Mouse (Mus musculus) heart, embryonic 11.5 days (tissue): ENCODE measurements around the gene Gm3045. TPM values are rescaled to one million over a fixed set of nuclear protein-coding genes. Genes with fewer than 3 reads are reported as not detected.

Source experiments
- ATAC-seq: fragments of 200-750 bp; cut with Nextera tagmentation; replicated peaks from 2 replicates; pipeline ENCODE4 v1.8.0; 2017; ENCODE audit warnings: moderate library complexity; ENCODE audit not compliant: insufficient number of reproducible peaks, low FRiP score, low TSS enrichment
- H3K27ac ChIP-seq: fragments of 300-500 bp; sonication (generic); 2 replicates; pipeline ENCODE4 v1.5.1; 2014; ENCODE audit warnings: mild to moderate bottlenecking, low read depth, low read length
- H3K27me3 ChIP-seq: fragments of 300-500 bp; sonication (generic); 2 replicates; pipeline ENCODE4 v1.6.1; 2014; ENCODE audit warnings: mild to moderate bottlenecking, low read length, mixed read lengths; ENCODE audit not compliant: control insufficient read depth, insufficient read depth
- H3K36me3 ChIP-seq: fragments of 300-500 bp; sonication (generic); 2 replicates; pipeline ENCODE4 v1.6.1; 2014; ENCODE audit warnings: mild to moderate bottlenecking, low read length, moderate library complexity, mixed read lengths; ENCODE audit not compliant: control insufficient read depth, insufficient read depth
- H3K4me1 ChIP-seq: fragments of 300-500 bp; sonication (generic); 2 replicates; pipeline ENCODE4 v1.6.1; 2014; ENCODE audit warnings: low read length; ENCODE audit not compliant: control insufficient read depth, insufficient read depth
- H3K4me2 ChIP-seq: fragments of 300-500 bp; sonication (generic); 2 replicates; pipeline ENCODE4 v1.6.1; 2014; ENCODE audit warnings: mild to moderate bottlenecking, moderate library complexity
- H3K4me3 ChIP-seq: fragments of 300-500 bp; sonication (generic); 2 replicates; pipeline ENCODE4 v1.5.1; 2014; ENCODE audit warnings: low read depth, low read length
- H3K9ac ChIP-seq: fragments of 300-500 bp; sonication (generic); 2 replicates; pipeline ENCODE4 v1.6.1; 2014; ENCODE audit warnings: mild to moderate bottlenecking, low read depth, low read length, moderate library complexity
- H3K9me3 ChIP-seq: fragments of 300-500 bp; sonication (generic); replicated peaks from 2 replicates; pipeline ENCODE4 v1.6.1; 2016; ENCODE audit warnings: low read length; ENCODE audit not compliant: control insufficient read depth
- WGBS: fragments of 180-500 bp; shearing (Covaris S2); extraction: QIAGEN DNeasy Blood & Tissue Kit; methylation state at CpG from one replicate; pipeline ENCODE4 v1.1.7; 2014; ENCODE audit not compliant: insufficient replicate concordance; 5-methylcytosine and 5-hydroxymethylcytosine counted together
- polyA plus RNA-seq: library from polyadenylated mRNA; unstranded; fragments of >200 nt; fragmentation: Nextera tagmentation; extraction: Ambion mirVana; gene quantifications from 2 replicates; pipeline ENCODE4 v1.2.1, GENCODE M21; 2014

Gm3045 gene
- polyA plus RNA-seq = not detected in 2 replicates

GRCm38 (mm10) chr13:56426365-56426764, at the start of gene Gm3045:
Gm3045 (plus strand) TSS chr13:56426594.
- no peak within 1 kb of the TSS for H3K4me3 ChIP-seq
- no peaks in the 10 kb centered on the region for H3K9me3 ChIP-seq
- H3K4me2 ChIP-seq = no peak within 1 kb of the TSS
- WGBS = 72% methylated on average over 4 of the region's 4 CpGs
- H3K9ac ChIP-seq = no peak within 1 kb of the TSS
- no peaks in the 10 kb centered on the region for H3K4me1 ChIP-seq
- peaks cover 23% of the 10 kb centered on the region for H3K27me3 ChIP-seq
- no peak within 1 kb of the TSS for H3K27ac ChIP-seq
- no peak for ATAC-seq
- no peaks in the 10 kb centered on the region for H3K36me3 ChIP-seq

- H3K27me3 ChIP-seq = no peaks in the 10 kb centered on the region
- H3K9me3 ChIP-seq = no peaks in the 10 kb centered on the region
- ATAC-seq = no peak
- no peak overlapping the region for H3K9ac ChIP-seq
- no peak overlapping the region for H3K4me3 ChIP-seq
- H3K4me1 ChIP-seq = no peaks in the 10 kb centered on the region
- WGBS = 77% methylated on average over 14 of the region's 14 CpGs
- H3K27ac ChIP-seq = no peak overlapping the region
- H3K36me3 ChIP-seq = no peaks in the 10 kb centered on the region
- no peak overlapping the region for H3K4me2 ChIP-seq
Measured at GRCm38 (mm10) chr13:56380855-56381685, 45.3 kb upstream of the Gm3045 start.

- WGBS = 76% methylated on average over 3 of the region's 3 CpGs
- no peak overlapping the region for H3K4me2 ChIP-seq
- no peak overlapping the region for H3K4me3 ChIP-seq
- no peak for ATAC-seq
- H3K27me3 ChIP-seq = no peaks in the 10 kb centered on the region
- no peaks in the 10 kb centered on the region for H3K36me3 ChIP-seq
- H3K9me3 ChIP-seq = no peaks in the 10 kb centered on the region
- no peaks in the 10 kb centered on the region for H3K4me1 ChIP-seq
- H3K27ac ChIP-seq = no peak overlapping the region
- H3K9ac ChIP-seq = no peak overlapping the region
Measured at GRCm38 (mm10) chr13:56383406-56383805, 43.0 kb upstream of the Gm3045 start.

GRCm38 (mm10) chr13:56386411-56386810, 40.0 kb upstream of the Gm3045 start:
- Histone ChIP-seq H3K4me3 (no peak overlapping the region), H3K36me3 (no peaks in the 10 kb centered on the region), H3K9ac (no peak overlapping the region), H3K27ac (no peak overlapping the region), H3K27me3 (no peaks in the 10 kb centered on the region), H3K9me3 (no peaks in the 10 kb centered on the region), H3K4me2 (no peak overlapping the region), H3K4me1 (no peaks in the 10 kb centered on the region)
- ATAC-seq = no peak
- 74% methylated on average over 9 of the region's 9 CpGs for WGBS

- WGBS = 60% methylated on average over 5 of the region's 5 CpGs
Measured at GRCm38 (mm10) chr13:56387374-56387773, 39.0 kb upstream of the Gm3045 start.

GRCm38 (mm10) chr13:56388042-56388441, 38.4 kb upstream of the Gm3045 start:
- H3K9ac ChIP-seq = no peak overlapping the region
- no peaks in the 10 kb centered on the region for H3K27me3 ChIP-seq
- no peaks in the 10 kb centered on the region for H3K36me3 ChIP-seq
- WGBS = 71% methylated on average over 1 of the region's 1 CpGs
- H3K4me3 ChIP-seq = no peak overlapping the region
- no peak overlapping the region for H3K4me2 ChIP-seq
- H3K27ac ChIP-seq = no peak overlapping the region
- H3K9me3 ChIP-seq = no peaks in the 10 kb centered on the region
- H3K4me1 ChIP-seq = no peaks in the 10 kb centered on the region
- no peak for ATAC-seq

More at GRCm38 (mm10) chr13:56387374-56387773, 39.0 kb upstream of the Gm3045 start:
- H3K4me1 ChIP-seq = no peaks in the 10 kb centered on the region
- H3K9me3 ChIP-seq = no peaks in the 10 kb centered on the region
- H3K4me3 ChIP-seq = no peak overlapping the region
- no peak for ATAC-seq
- no peak overlapping the region for H3K9ac ChIP-seq
- no peaks in the 10 kb centered on the region for H3K27me3 ChIP-seq
- H3K27ac ChIP-seq = no peak overlapping the region
- H3K36me3 ChIP-seq = no peaks in the 10 kb centered on the region
- H3K4me2 ChIP-seq = no peak overlapping the region

- no peaks in the 10 kb centered on the region for H3K9me3 ChIP-seq
- no peak overlapping the region for H3K4me2 ChIP-seq
- no peak overlapping the region for H3K9ac ChIP-seq
- 30% methylated on average over 5 of the region's 5 CpGs for WGBS
- no peak overlapping the region for H3K27ac ChIP-seq
- no peaks in the 10 kb centered on the region for H3K36me3 ChIP-seq
- H3K4me1 ChIP-seq = no peaks in the 10 kb centered on the region
- no peak for ATAC-seq
- no peak overlapping the region for H3K4me3 ChIP-seq
- H3K27me3 ChIP-seq = 0 out of 2 replicates have a peak, but pooled peaks cover 2% of the 10 kb centered on the region
Measured at GRCm38 (mm10) chr13:56397572-56397971, 28.8 kb upstream of the Gm3045 start.

GRCm38 (mm10) chr13:56401186-56401585, 25.2 kb upstream of the Gm3045 start:
- Histone ChIP-seq H3K9me3 (no peaks in the 10 kb centered on the region), H3K4me2 (no peak overlapping the region), H3K27me3 (0 out of 2 replicates have a peak, but pooled peaks cover 4% of the 10 kb centered on the region), H3K4me1 (no peaks in the 10 kb centered on the region), H3K27ac (no peak overlapping the region), H3K36me3 (no peaks in the 10 kb centered on the region), H3K9ac (no peak overlapping the region), H3K4me3 (no peak overlapping the region)
- ATAC-seq = no peak
- WGBS = 62% methylated on average over 4 of the region's 4 CpGs
